Mouse (Mus musculus): ENCODE measurements at regions not wholly inside any gene's neighbourhood (a gene's known extent, or its start where the extent isn't known, plus 50 kb on each side); places are given as distances from the start of the nearest gene placed in this dataset.

DNA sequence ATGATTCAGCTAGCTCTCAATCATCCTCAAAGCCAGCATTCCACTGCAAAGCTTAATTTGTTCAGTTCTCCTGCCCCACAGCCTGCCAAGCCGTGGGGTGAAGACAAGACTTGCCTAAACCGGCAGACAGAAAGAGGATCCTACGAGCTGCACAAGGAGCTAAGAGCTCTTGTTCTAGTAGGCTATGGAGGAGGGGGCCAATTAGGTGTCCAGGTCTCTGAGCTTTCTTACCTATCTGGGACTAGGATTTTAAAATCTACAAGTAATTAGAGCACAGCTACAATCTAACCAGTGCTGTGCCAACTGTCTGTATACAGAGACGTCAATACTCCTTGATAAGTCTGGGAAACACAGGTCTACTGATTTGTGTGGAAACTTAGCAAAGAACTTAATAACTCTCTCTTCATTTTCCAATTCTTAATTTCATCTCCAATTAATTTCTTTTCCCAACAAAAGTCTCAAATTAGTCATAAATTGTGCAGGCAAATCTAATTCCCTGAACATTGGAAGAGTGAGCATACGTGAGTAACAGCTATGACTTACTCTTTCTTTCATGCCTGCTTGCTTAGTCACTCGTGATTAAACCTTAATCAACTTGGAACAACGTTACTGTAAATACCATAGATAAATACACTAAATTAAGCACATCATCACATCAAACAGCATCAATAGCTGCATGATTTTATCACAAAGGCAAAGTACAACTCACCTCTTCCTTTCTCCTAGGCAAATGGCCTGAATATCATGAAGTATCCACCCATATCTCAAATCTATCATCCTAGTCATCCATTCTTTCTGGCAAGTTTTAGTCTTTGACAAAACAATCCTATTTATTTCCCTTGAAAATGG lies 87.1 kb upstream of the Mtap start:
- WGBS = 75% methylated on average over 7 of the region's 7 CpGs
- no peaks in the 10 kb centered on the region for H3K9me3 ChIP-seq
- ATAC-seq (ENCODE audit: low FRiP score) = no peak
- H3K4me2 ChIP-seq = no peak overlapping the region
- no peaks in the 10 kb centered on the region for H3K27me3 ChIP-seq
- no peaks in the 10 kb centered on the region for H3K4me1 ChIP-seq
- H3K4me3 ChIP-seq (replicated peaks) = no peak overlapping the region
- H3K27ac ChIP-seq = no peak overlapping the region
- H3K36me3 ChIP-seq (replicated peaks) = no peaks in the 10 kb centered on the region
- H3K9ac ChIP-seq = no peak overlapping the region

DNA sequence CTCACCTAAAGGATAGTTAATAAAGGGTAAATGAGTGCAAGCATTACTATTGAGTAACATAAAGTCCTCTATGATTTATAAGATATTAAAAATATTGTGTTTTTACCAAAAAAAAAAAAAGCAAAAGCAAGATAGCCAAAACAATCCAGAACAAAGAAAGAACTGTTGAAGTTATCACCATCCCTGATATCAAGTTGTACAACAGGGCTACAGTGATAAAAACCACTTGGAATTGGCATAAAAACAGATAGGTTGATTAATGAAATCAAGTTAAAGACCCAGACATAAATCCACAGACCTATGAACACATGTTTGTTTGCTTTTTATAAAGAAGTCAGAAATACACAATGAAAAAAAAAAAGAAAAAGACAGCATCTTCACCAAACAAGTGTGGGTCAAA lies 92.4 kb upstream of the Mtap start:
- Histone ChIP-seq H3K9me3 (no peaks in the 10 kb centered on the region), H3K4me1 (no peaks in the 10 kb centered on the region), H3K4me2 (no peak overlapping the region), H3K27ac (no peak overlapping the region), H3K36me3 (replicated peaks) (no peaks in the 10 kb centered on the region), H3K4me3 (replicated peaks) (no peak overlapping the region), H3K9ac (no peak overlapping the region), H3K27me3 (no peaks in the 10 kb centered on the region)
- ATAC-seq (ENCODE audit: low FRiP score) = no peak

DNA sequence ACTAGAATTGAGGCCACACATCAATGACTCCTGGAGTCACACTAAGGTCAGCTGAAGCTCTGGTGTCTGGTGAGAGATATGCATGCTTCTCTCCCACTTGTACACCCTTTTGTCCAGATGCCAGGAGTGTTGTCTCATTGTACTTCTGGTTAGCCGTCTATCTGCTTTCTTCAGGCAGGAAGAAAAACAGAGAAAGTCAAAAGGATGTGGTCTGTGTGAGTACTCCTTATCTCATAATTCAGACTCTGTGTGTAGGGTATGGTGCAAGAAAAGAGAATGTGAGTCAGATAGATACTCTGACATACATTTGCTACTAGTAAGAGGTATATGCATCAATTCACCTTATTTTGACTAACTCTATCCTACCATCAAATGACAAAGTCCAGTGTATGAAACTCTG lies 92.9 kb upstream of the Mtap start:
- Histone ChIP-seq H3K4me1 (no peaks in the 10 kb centered on the region), H3K9me3 (no peaks in the 10 kb centered on the region), H3K4me3 (replicated peaks) (no peak overlapping the region), H3K27me3 (no peaks in the 10 kb centered on the region), H3K36me3 (replicated peaks) (no peaks in the 10 kb centered on the region), H3K27ac (no peak overlapping the region), H3K9ac (no peak overlapping the region), H3K4me2 (no peak overlapping the region)
- 84% methylated on average over 1 of the region's 1 CpGs for WGBS
- ATAC-seq (ENCODE audit: low FRiP score) = no peak

DNA sequence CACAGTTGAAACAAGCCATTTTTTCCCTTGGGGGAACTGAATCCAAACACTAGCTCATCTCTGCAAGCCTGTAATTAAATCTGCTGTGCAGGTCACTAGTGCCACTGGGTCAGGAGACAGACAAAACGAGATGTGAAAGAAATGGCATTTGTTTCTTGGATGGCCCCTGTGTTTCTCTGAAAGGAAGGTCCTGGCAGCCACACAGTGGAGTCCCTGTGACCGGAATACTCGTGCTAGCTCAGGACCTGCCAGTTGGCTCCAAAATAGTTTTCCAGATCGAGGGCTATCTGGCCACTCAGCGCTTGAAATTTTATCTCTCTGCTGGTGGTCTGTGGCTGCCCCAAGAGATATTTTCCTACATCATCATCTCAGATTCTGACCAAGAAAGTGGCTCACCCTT lies 96.1 kb upstream of the Mtap start:
- WGBS = 56% methylated on average over 5 of the region's 5 CpGs
- Histone ChIP-seq H3K4me3 (replicated peaks) (no peak overlapping the region), H3K4me2 (no peak overlapping the region), H3K27me3 (no peaks in the 10 kb centered on the region), H3K9ac (no peak overlapping the region), H3K4me1 (no peaks in the 10 kb centered on the region), H3K9me3 (no peaks in the 10 kb centered on the region), H3K27ac (no peak overlapping the region), H3K36me3 (replicated peaks) (no peaks in the 10 kb centered on the region)
- no peak for ATAC-seq (ENCODE audit: low FRiP score)

DNA sequence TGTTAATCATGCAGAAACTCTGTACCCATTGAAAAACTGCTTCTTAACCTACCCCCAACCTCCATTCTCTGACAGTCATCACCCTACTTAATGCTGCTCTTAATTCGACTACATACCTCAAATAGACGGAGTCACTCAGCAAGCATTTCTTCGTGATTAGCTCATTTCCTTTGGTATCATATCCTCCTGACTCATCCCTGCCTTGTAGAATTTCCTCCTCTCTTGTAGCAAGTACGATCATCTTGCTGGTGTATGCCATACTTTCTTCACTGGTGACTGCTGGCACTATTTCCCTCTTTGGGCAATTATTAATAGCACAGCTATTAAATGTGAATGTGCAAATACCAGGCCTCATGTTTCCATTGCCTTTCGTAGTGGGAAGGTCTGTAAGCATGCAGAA lies 98.0 kb upstream of the Mtap start:
- Histone ChIP-seq H3K4me2 (no peak overlapping the region), H3K9me3 (no peaks in the 10 kb centered on the region), H3K27me3 (no peaks in the 10 kb centered on the region), H3K36me3 (replicated peaks) (no peaks in the 10 kb centered on the region), H3K27ac (no peak overlapping the region), H3K9ac (no peak overlapping the region), H3K4me3 (replicated peaks) (no peak overlapping the region), H3K4me1 (no peaks in the 10 kb centered on the region)
- 75% methylated on average over 5 of the region's 5 CpGs for WGBS
- no peak for ATAC-seq (ENCODE audit: low FRiP score)

DNA sequence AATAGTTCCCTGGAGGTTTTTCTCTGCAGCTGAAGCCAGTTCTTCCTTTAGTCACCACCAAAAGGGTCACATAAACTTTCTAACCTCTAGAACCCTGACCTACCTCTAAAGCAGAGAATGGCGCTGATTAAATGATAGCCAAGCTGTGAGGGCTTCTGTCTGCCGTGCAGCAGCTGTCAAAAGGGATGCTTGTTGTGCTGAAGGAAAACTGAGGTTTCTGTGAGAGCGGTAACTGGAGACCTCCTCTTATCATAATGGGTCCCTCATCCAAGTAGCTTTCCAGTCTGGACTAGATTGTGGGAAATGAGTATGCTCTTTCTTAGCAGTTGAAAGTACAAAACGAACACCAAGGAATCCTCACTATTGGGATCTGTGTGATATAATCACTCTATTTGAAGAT lies 98.8 kb upstream of the Mtap start:
- no peak overlapping the region for H3K27ac ChIP-seq
- WGBS = 55% methylated on average over 4 of the region's 4 CpGs
- H3K4me2 ChIP-seq = no peak overlapping the region
- H3K4me1 ChIP-seq = no peaks in the 10 kb centered on the region
- no peaks in the 10 kb centered on the region for H3K27me3 ChIP-seq
- no peak overlapping the region for H3K9ac ChIP-seq
- no peaks in the 10 kb centered on the region for H3K9me3 ChIP-seq
- ATAC-seq (ENCODE audit: low FRiP score) = no peak
- H3K36me3 ChIP-seq (replicated peaks) = no peaks in the 10 kb centered on the region
- no peak overlapping the region for H3K4me3 ChIP-seq (replicated peaks)

DNA sequence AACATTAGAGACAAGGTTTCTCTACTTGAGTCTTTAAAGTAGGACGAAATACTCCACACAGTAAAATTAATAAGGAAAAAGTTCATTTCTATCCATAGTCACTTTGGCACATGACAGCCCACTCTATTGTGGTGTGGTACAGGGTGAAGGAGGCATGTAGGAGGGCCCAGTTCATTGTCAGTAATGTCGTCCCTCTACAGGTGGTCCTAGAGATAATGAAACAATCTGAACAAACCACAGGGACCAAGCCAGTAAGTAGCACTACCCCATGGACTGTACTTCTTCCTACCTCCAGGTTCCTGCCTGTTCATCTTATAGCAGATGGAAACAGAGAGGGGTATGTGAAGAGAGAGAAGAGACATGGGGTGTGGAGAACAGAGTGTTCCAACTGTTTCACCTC lies 102.1 kb upstream of the Mtap start:
- no peak overlapping the region for H3K4me3 ChIP-seq (replicated peaks)
- no peaks in the 10 kb centered on the region for H3K27me3 ChIP-seq
- H3K9me3 ChIP-seq = no peaks in the 10 kb centered on the region
- no peak overlapping the region for H3K27ac ChIP-seq
- no peaks in the 10 kb centered on the region for H3K4me1 ChIP-seq
- no peaks in the 10 kb centered on the region for H3K36me3 ChIP-seq (replicated peaks)
- no peak overlapping the region for H3K4me2 ChIP-seq
- no peak overlapping the region for H3K9ac ChIP-seq
- ATAC-seq (ENCODE audit: low FRiP score) = no peak
- 84% methylated on average over 2 of the region's 2 CpGs for WGBS

DNA sequence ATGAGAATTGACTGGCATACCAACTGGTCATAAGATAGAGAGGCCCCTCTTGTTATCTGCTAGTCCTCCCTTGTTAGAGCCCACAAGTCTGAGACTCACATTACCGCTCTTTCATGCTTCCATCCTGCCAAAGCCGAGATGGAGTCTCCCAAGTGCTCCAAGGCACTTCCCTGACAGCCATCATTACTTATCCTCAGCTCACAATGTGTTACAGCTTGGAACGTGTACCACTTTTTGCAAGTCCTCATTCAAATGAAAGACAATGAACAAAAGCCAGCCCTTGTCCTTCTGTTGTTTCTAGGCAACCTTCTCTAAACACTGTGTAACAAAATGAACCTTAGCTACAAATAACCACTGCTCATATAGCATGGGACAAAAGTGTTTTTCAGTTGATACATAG lies 102.6 kb upstream of the Mtap start:
- H3K27me3 ChIP-seq = no peaks in the 10 kb centered on the region
- H3K9me3 ChIP-seq = no peaks in the 10 kb centered on the region
- H3K4me3 ChIP-seq (replicated peaks) = no peak overlapping the region
- H3K9ac ChIP-seq = no peak overlapping the region
- H3K36me3 ChIP-seq (replicated peaks) = no peaks in the 10 kb centered on the region
- no peak overlapping the region for H3K4me2 ChIP-seq
- ATAC-seq (ENCODE audit: low FRiP score) = no peak
- WGBS = 69% methylated on average over 3 of the region's 3 CpGs
- no peak overlapping the region for H3K27ac ChIP-seq
- H3K4me1 ChIP-seq = no peaks in the 10 kb centered on the region

DNA sequence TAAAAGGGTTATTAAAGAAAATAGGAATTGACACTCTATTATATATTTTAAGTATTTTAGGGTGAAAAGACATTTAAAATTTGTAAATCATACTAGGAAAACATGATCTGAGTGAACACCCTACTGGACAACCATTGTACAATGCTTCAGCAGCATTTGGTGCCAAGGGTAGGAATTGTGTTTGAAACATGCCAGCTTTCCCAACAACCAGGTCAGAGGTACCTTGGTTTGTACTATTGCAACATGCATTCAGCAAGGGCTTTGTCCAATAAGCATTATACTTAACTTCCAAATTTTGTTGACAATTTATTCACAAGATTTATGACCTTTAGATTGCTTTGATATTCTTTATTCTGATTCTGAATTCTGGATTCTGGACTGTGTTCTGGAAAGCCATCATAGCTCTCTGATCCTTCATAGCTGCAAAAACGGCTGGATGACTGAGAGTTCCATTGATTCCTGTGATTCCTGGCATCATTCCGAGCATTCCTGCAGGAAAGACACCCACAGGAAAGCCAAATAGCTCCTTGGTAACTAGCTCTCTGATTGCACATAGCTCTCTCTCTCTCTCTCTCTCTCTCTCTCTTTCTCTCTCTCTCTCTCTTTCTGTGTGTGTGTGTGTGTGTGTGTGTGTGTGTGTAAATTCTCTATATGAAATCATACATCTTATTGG lies 124.1 kb upstream of the Mtap start:
- Histone ChIP-seq H3K27ac (no peak overlapping the region), H3K9me3 (no peaks in the 10 kb centered on the region), H3K36me3 (replicated peaks) (no peaks in the 10 kb centered on the region), H3K4me3 (replicated peaks) (no peak overlapping the region), H3K4me1 (no peaks in the 10 kb centered on the region), H3K4me2 (no peak overlapping the region), H3K27me3 (no peaks in the 10 kb centered on the region), H3K9ac (no peak overlapping the region)
- no peak for ATAC-seq (ENCODE audit: low FRiP score)
- WGBS = 69% methylated on average over 2 of the region's 2 CpGs

DNA sequence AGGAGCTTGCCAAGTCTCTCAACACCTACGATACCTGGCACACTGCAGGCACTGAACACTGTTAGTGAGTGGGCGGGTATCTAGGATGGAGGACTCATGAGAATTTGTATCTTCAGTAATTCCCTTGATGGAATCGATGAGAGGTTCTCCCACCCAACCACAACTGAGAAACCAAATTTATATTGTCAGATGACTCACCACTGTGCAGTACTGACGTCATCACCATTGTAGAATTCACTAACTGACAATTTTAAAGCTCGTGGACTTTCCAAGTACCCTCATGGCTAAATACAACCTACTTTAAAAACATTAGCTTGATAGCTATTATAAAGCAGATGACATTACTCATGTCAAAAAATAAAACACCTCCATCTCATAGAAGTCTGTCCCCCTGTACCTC lies 128.4 kb upstream of the Mtap start:
- WGBS = 92% methylated on average over 5 of the region's 5 CpGs
- Histone ChIP-seq H3K36me3 (replicated peaks) (no peaks in the 10 kb centered on the region), H3K4me3 (replicated peaks) (no peak overlapping the region), H3K9me3 (no peaks in the 10 kb centered on the region), H3K9ac (no peak overlapping the region), H3K4me2 (no peak overlapping the region), H3K27me3 (no peaks in the 10 kb centered on the region), H3K4me1 (no peaks in the 10 kb centered on the region), H3K27ac (no peak overlapping the region)
- ATAC-seq (ENCODE audit: low FRiP score) = no peak

DNA sequence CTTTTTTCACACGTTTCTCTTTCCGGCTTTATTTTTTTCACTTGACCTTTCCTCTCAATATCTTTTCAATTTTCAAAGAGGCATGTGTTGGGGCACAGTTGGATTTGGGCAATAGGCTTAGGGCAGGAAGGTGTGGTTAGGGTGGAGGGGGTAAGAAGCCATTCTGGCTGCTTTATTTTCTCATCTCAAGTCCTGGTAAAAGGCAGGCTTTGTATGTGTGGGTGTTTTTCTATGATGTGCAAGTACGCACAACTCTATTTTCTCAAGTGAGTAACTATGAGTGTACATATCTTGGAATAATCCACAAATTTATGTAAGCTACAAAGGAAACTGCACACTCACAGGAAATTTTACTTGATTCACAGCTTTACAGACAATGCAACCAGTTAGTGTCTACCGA lies 121.5 kb upstream of the Ifne start:
- no peak for ATAC-seq (ENCODE audit: low FRiP score)
- H3K27me3 ChIP-seq = no peaks in the 10 kb centered on the region
- H3K4me2 ChIP-seq = no peak overlapping the region
- H3K4me1 ChIP-seq = no peaks in the 10 kb centered on the region
- no peak overlapping the region for H3K4me3 ChIP-seq (replicated peaks)
- no peaks in the 10 kb centered on the region for H3K36me3 ChIP-seq (replicated peaks)
- no peaks in the 10 kb centered on the region for H3K9me3 ChIP-seq
- 89% methylated on average over 4 of the region's 4 CpGs for WGBS
- no peak overlapping the region for H3K9ac ChIP-seq
- no peak overlapping the region for H3K27ac ChIP-seq

DNA sequence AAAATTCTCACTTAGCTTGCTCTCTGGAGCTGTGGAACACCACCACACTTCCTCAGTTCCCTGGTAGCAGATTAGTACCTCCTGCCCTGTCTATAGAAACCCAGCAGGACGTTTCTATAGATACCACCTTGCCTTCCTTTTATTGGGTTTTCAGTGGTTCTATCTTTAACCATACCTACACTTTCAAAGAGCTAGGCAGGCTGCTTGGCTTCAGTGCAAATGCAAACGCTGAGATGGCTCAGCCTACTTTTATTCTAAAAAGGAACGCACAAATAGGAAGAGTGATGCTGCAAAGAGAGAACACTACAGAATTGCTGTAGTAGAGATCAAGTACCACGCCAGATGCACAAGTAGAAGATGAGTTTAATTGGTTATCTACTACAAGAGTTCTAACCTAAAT lies 120.9 kb upstream of the Ifne start:
- Histone ChIP-seq H3K9me3 (no peaks in the 10 kb centered on the region), H3K4me2 (no peak overlapping the region), H3K36me3 (replicated peaks) (no peaks in the 10 kb centered on the region), H3K4me1 (no peaks in the 10 kb centered on the region), H3K27ac (no peak overlapping the region), H3K4me3 (replicated peaks) (no peak overlapping the region), H3K9ac (no peak overlapping the region), H3K27me3 (no peaks in the 10 kb centered on the region)
- WGBS = 73% methylated on average over 4 of the region's 4 CpGs
- no peak for ATAC-seq (ENCODE audit: low FRiP score)

DNA sequence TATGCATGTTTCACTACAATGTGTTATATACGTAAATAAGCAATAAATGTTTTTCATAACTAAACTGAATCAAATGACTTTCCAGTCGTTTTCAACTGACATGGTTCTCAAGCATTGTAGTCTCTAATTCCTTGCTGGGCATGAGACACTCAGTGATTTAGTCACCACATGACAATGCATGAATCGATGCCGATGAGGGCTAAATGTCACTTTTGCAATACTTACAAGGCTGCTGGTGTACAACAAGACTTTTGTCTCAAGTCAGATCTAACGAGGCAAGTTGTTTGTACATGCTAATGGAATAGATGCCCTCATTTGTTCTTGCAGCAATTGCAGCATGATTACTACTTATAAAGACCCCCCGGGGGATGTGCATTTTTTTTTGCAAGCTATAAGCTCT lies 120.2 kb upstream of the Ifne start:
- ATAC-seq (ENCODE audit: low FRiP score) = no peak
- Histone ChIP-seq H3K4me1 (no peaks in the 10 kb centered on the region), H3K9ac (no peak overlapping the region), H3K27ac (no peak overlapping the region), H3K4me3 (replicated peaks) (no peak overlapping the region), H3K27me3 (no peaks in the 10 kb centered on the region), H3K4me2 (no peak overlapping the region), H3K36me3 (replicated peaks) (no peaks in the 10 kb centered on the region), H3K9me3 (no peaks in the 10 kb centered on the region)
- WGBS = 65% methylated on average over 6 of the region's 6 CpGs
